Mouse (Mus musculus) lung, embryonic 14.5 days (tissue): ENCODE measurements around the gene Fance. TPM values are rescaled to one million over a fixed set of nuclear protein-coding genes. Genes with fewer than 3 reads are reported as not detected.
"Not testable (repeated sequence)": the region's sequence is repeated elsewhere in the genome, so short reads cannot be mapped to it uniquely, and the experiment has no call there.

Experiments used
- ATAC-seq: fragments of 200-750 bp; cut with Nextera tagmentation; 2 replicates; pipeline ENCODE4 v1.8.0; 2017; ENCODE audit warnings: mild to moderate bottlenecking, moderate TSS enrichment, moderate library complexity; ENCODE audit not compliant: insufficient read depth
- DNase-seq: peaks from one replicate; pipeline ENCODE4 v3.0.0-alpha.2; 2015
- H3K27ac ChIP-seq: fragments of 300-500 bp; sonication (generic); 2 replicates; pipeline ENCODE4 v1.5.1; 2014; ENCODE audit warnings: low read depth, mild to moderate bottlenecking, moderate library complexity
- H3K27me3 ChIP-seq: fragments of 300-500 bp; sonication (generic); 2 replicates; pipeline ENCODE4 v1.6.1; 2014; ENCODE audit warnings: low read length, control low read depth; ENCODE audit not compliant: insufficient read depth
- H3K36me3 ChIP-seq: fragments of 300-500 bp; sonication (generic); 2 replicates; pipeline ENCODE4 v1.6.1; 2014; ENCODE audit warnings: control low read depth; ENCODE audit not compliant: insufficient read depth
- H3K4me1 ChIP-seq: fragments of 300-500 bp; sonication (generic); 2 replicates; pipeline ENCODE4 v1.6.1; 2014; ENCODE audit warnings: antibody characterized with exemption, control low read depth; ENCODE audit not compliant: insufficient read depth
- H3K4me2 ChIP-seq: fragments of 300-500 bp; sonication (generic); 2 replicates; pipeline ENCODE4 v1.6.1; 2014; ENCODE audit warnings: mild to moderate bottlenecking
- H3K4me3 ChIP-seq: fragments of 300-500 bp; sonication (generic); 2 replicates; pipeline ENCODE4 v1.5.1; 2014; ENCODE audit warnings: low read depth, low read length
- H3K9ac ChIP-seq: fragments of 300-500 bp; sonication (generic); 2 replicates; pipeline ENCODE4 v1.6.1; 2014
- H3K9me3 ChIP-seq: fragments of 300-500 bp; sonication (generic); 2 replicates; pipeline ENCODE4 v1.6.1; 2016; ENCODE audit warnings: low read depth, low read length, control low read depth
- CTCF ChIP-seq: IDR thresholded peaks from 2 replicates; pipeline ENCODE4 v1.5.1; 2016; ENCODE audit warnings: antibody characterized with exemption, low read depth
- WGBS: fragments of 180-500 bp; shearing (Covaris S2); extraction: QIAGEN DNeasy Blood & Tissue Kit; methylation state at CpG from one replicate; pipeline ENCODE4 v1.1.7; 2014; 5-methylcytosine and 5-hydroxymethylcytosine counted together
- polyA plus RNA-seq: library from polyadenylated mRNA; unstranded; fragments of >200 nt; fragmentation: Nextera tagmentation; extraction: Ambion mirVana; gene quantifications from 2 replicates; pipeline ENCODE4 v1.2.1, GENCODE M21; 2014

Gene Fance
- polyA plus RNA-seq, 1 experiment from 2014 or later: 35.3 TPM

DNA sequence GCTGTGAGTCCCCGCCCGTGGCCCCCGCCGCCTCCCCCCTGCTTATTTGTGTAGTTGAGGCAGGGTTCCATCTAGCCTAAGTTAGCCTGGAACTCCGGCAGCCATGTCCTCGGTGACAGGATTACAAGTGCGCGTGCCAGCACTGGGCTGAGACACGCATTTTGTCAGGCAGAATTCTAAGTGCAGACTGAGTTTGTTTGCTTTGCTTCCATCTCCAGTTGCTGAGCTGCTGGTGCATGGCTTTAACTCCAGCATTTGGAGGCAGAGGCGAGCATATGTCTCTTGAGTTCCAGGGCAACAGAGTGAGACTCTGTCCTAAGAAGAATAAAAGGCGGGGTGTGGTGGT lies 534 bp downstream of the Fance start:
- H3K9me3 ChIP-seq: no peaks in the 10 kb centered on the region
- H3K4me3 ChIP-seq: peak overlapping the region; percentile 82
- ATAC-seq: peak; percentile 43
- H3K27ac ChIP-seq: peak overlapping the region; percentile 94
- H3K9ac ChIP-seq: peak overlapping the region; percentile 89
- peak; percentile 64 for DNase-seq
- peaks cover 29% of the 10 kb centered on the region for H3K36me3 ChIP-seq
- H3K4me2 ChIP-seq: peak overlapping the region; percentile 86
- H3K4me1 ChIP-seq: 0 out of 2 replicates have a peak, but pooled peaks cover 4% of the 10 kb centered on the region
- WGBS: 1% methylated on average over 11 of the region's 11 CpGs
- no peaks in the 10 kb centered on the region for H3K27me3 ChIP-seq
- TF ChIP-seq CTCF: 0 out of 2 replicates have a peak, but pooled peaks have one; percentile 5

DNA sequence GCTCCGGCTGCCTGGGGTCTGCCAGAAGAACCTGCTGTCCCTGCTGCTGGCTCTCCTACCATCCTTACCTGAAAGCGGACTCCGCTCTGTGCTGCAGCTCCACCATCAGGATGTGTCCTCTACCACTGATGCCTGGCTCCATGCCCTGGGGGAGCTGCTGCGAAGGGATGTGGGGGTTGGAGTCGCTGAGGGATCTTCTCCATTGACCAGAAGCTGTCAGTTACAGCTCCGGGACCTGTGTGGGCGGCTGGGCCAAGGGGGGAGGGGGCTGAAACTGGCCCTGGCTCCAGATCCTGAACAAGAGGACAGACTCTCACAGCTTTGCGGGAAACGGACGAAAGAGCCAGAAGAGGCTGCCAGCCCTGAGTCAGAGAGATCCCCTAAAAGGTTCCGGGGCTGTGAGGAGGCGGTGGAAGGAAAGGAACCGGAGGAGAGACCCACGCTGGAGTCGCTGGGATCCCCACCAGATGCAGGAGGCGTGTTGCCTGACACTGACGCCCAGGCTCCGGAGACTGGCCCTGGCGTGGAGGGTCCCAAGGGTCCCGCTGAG lies 2.4 kb downstream of the Fance start:
- 84% methylated on average over 20 of the region's 20 CpGs for WGBS
- ATAC-seq (no peak), DNase-seq (no peak)
- no peak overlapping the region for H3K27ac ChIP-seq
- no peak overlapping the region for H3K9ac ChIP-seq
- H3K4me3 ChIP-seq: no peak overlapping the region
- no peak overlapping the region for H3K4me2 ChIP-seq
- no peaks in the 10 kb centered on the region for H3K27me3 ChIP-seq
- no peaks in the 10 kb centered on the region for H3K9me3 ChIP-seq
- TF ChIP-seq CTCF: no peak
- 0 out of 2 replicates have a peak, but pooled peaks cover 4% of the 10 kb centered on the region for H3K4me1 ChIP-seq
- peaks cover 38% of the 10 kb centered on the region for H3K36me3 ChIP-seq

DNA sequence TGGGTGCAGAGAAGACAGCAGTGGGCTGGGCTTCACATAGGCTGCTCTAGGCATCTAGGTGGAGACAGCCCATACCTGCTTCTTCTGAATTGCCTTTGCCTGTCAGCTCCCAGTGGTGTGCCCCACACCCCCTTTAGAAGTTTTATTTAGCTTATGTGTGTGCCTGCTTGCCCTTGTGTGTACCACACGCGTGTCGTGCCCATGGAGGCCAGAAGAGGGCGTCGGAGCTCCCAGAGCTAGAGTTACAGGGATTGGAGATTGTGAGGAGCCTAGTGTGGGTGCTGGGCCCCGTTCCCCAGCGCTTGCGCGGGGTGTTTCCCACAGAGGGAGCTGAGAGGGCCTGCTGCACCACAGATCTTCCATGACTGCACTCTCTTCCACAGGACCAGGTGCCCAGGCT lies 3.2 kb downstream of the Fance start:
- Histone ChIP-seq H3K4me3 (no peak overlapping the region), H3K27ac (no peak overlapping the region), H3K4me2 (no peak overlapping the region), H3K9ac (no peak overlapping the region), H3K4me1 (0 out of 2 replicates have a peak, but pooled peaks cover 4% of the 10 kb centered on the region), H3K27me3 (no peaks in the 10 kb centered on the region), H3K9me3 (no peaks in the 10 kb centered on the region), H3K36me3 (peaks cover 40% of the 10 kb centered on the region)
- DNase-seq (no peak), ATAC-seq (no peak)
- 92% methylated on average over 9 of the region's 9 CpGs for WGBS
- peak; percentile 21; the same call in 1 of the 2 replicates for TF ChIP-seq CTCF

DNA sequence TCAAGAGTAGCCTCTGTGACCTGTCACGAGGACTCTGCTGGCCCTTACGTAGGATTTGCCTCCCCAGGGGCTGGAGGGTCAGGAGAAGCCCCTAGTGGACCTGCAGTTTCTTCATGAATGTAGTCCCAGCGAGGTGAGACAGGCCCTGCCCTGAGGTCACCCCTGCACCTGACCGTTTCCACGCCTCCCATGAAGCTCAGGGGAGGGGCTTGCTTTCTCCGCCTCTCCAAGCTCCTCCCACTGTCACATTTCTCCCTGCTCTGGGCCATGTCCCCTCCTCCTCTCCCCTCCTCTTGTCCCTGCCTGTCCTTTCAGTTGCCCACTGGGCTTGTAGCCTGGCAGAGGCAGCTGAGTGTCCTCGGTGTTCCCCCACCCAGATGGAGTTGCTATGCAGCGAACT lies 3.8 kb downstream of the Fance start:
- no peak for TF ChIP-seq CTCF
- Histone ChIP-seq H3K9ac (no peak overlapping the region), H3K4me2 (no peak overlapping the region), H3K4me1 (0 out of 2 replicates have a peak, but pooled peaks cover 4% of the 10 kb centered on the region), H3K4me3 (no peak overlapping the region), H3K27ac (no peak overlapping the region), H3K36me3 (peaks cover 44% of the 10 kb centered on the region), H3K9me3 (no peaks in the 10 kb centered on the region), H3K27me3 (no peaks in the 10 kb centered on the region)
- ATAC-seq (no peak), DNase-seq (no peak)
- WGBS: 59% methylated on average over 8 of the region's 8 CpGs

DNA sequence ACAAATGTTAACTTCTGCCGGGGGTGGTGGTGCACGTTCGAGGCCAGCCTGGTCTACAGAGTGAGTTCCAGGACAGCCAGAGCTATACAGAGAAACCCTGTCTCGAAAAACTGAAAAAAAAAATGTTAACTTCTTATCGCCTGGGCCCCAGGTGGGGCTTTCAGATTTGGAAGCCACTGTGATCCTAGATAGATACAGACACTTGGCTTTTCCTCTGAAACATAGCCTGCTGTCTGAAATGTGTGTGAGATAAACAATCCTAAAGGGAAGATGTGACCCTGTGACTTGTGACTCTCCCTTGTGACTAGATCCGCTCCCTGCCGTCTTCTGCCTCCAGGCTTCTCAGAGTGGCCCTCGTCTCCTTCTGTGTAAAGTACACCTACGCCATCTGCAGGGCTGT lies 4.4 kb downstream of the Fance start:
- no peak for TF ChIP-seq CTCF
- no peaks in the 10 kb centered on the region for H3K27me3 ChIP-seq
- no peak overlapping the region for H3K4me2 ChIP-seq
- DNase-seq (no peak), ATAC-seq (no peak)
- no peak overlapping the region for H3K27ac ChIP-seq
- whole genome bisulfite sequencing: 84% methylated on average over 9 of the region's 9 CpGs
- peaks cover 48% of the 10 kb centered on the region for H3K36me3 ChIP-seq
- 0 out of 2 replicates have a peak, but pooled peaks cover 4% of the 10 kb centered on the region for H3K4me1 ChIP-seq
- H3K4me3 ChIP-seq: no peak overlapping the region
- no peak overlapping the region for H3K9ac ChIP-seq
- no peaks in the 10 kb centered on the region for H3K9me3 ChIP-seq

DNA sequence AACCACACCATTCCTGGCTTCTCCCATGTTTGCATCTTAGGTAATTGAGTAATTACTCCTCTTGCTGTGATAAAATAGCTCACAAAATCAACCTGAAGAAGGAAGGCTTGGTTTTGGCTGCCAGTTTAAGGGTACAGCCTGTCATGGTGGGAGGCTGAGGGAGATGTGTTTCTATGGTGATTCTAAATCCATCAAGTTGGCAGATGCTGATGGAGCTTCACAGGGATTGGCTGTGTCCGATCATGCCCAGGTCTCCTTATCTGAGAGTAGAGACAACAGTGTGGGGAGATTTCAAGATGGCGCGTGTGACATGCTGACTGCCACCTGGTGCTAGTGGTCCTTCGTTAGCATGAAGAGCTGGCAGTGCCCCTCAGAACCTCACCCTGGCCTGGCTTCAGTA lies 8.4 kb downstream of the Fance start:
- WGBS: 85% methylated on average over 4 of the region's 4 CpGs
- Histone ChIP-seq H3K4me3 (no peak overlapping the region), H3K27me3 (no peaks in the 10 kb centered on the region), H3K4me2 (no peak overlapping the region), H3K27ac (no peak overlapping the region), H3K4me1 (no peaks in the 10 kb centered on the region), H3K36me3 (peaks cover 53% of the 10 kb centered on the region), H3K9ac (no peak overlapping the region), H3K9me3 (no peaks in the 10 kb centered on the region)
- TF ChIP-seq CTCF: no peak
- ATAC-seq: no peak
- DNase-seq: no peak

DNA sequence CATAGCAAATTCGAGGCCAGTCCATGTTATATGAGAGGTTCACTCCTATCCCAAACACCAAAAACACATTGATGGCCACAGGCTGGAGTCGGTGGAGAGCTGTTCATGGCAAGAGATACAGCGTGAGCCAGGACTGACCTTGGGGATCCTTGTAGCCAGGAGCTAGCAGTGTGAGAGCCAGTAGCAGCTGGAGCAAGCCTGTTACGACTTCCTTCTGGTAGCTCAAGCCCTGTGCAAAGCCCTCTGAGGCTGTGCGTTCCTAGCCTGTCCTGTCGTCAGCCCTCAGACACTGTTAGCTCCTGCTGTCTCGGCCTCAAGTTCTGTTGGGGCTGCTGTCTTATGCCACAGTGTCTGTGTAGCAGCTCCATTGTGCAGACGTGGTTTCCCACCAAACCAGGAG lies 10.5 kb downstream of the Fance start:
- H3K9me3 ChIP-seq: no peaks in the 10 kb centered on the region
- no peaks in the 10 kb centered on the region for H3K27me3 ChIP-seq
- TF ChIP-seq CTCF: no peak
- no peak for DNase-seq
- H3K4me1 ChIP-seq: peaks cover 6% of the 10 kb centered on the region
- no peak overlapping the region for H3K9ac ChIP-seq
- peaks cover 38% of the 10 kb centered on the region for H3K36me3 ChIP-seq
- H3K4me3 ChIP-seq: no peak overlapping the region
- 85% methylated on average over 8 of the region's 8 CpGs for WGBS
- no peak overlapping the region for H3K4me2 ChIP-seq
- H3K27ac ChIP-seq: no peak overlapping the region
- no peak for ATAC-seq

DNA sequence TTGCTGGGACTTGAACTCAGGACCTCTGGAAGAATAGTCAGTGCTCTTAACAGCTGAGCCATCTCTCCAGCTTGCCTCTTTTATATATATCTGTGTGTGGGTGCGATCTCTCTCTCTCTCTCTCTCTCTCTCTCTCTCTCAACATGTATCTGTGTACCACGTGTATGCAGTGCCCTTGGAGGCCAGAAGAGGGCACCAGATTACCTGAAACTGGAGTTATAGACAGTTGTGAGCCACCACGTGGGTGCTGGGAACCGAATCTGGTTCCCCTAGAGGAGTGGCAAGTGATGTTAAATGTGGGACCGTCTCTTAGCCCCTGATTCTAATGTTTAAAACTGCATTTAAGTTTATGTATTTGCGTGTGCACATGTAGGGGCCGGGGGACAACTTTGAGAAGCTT lies 11.1 kb downstream of the Fance start:
- H3K27ac ChIP-seq, H3K9me3 ChIP-seq, H3K4me3 ChIP-seq, DNase-seq, H3K9ac ChIP-seq, H3K4me1 ChIP-seq, H3K4me2 ChIP-seq, H3K27me3 ChIP-seq, ATAC-seq: not testable (repeated sequence)
- peak; percentile 29; the same call in 1 of the 2 replicates for TF ChIP-seq CTCF
- WGBS: 91% methylated on average over 7 of the region's 7 CpGs
- H3K36me3 ChIP-seq: peaks cover 43% of the 10 kb centered on the region
